Mouse (Mus musculus): Measurements from ENCODE around the gene Fam50b. TPM values are rescaled to one million over a fixed set of nuclear protein-coding genes. Genes with fewer than 3 reads are reported as not detected.

The Fam50b gene
- polyA plus RNA-seq, 1 experiment from 2014 or later = not detected

- Histone ChIP-seq H3K27me3 (ENCODE audit: poor library complexity, severe bottlenecking) (no peaks in the 10 kb centered on the region), H3K27ac (0 out of 2 replicates have a peak overlapping the region, but pooled peaks have one; percentile 25), H3K4me1 (peaks cover 20% of the 10 kb centered on the region), H3K4me3 (no peak overlapping the region), H3K36me3 (replicated peaks) (no peaks in the 10 kb centered on the region), H3K9me3 (no peaks in the 10 kb centered on the region)
- DNase-seq (ENCODE audit: extremely low spot score, low spot score) = no peak
- 66% methylated on average over 4 of the region's 4 CpGs for WGBS
These were observed 47.0 kb downstream of the Fam50b start for GRCm38 (mm10) chr13:34781611-34782009.

- Histone ChIP-seq H3K4me1 (peaks cover 15% of the 10 kb centered on the region), H3K4me3 (no peak overlapping the region), H3K9me3 (no peaks in the 10 kb centered on the region), H3K27ac (no peak overlapping the region), H3K36me3 (replicated peaks) (no peaks in the 10 kb centered on the region), H3K27me3 (ENCODE audit: poor library complexity, severe bottlenecking) (no peaks in the 10 kb centered on the region)
- WGBS = 86% methylated on average over 8 of the region's 8 CpGs
- DNase-seq (ENCODE audit: extremely low spot score, low spot score) = no peak
These were observed 50.2 kb downstream of the Fam50b start for GRCm38 (mm10) chr13:34784818-34785217.

DNA sequence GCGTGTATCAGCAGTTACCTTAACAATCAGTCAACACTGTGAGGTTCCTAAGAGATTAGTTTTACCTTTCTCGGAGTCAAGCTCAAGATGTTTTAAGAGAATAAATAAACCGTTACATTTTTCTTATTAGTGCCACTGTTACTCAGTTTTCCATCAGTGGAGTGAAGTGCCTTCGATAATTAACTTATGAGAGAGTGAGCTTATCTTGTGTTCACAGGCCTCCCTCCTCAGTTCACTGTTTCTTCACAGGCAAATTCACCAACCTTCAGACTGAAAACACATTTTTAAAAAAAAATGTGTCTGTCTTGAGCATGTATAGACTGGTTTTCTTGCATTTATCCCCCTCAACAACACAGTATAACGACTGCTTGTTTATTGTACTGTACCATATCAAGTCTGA is 52.0 kb downstream of the Fam50b start:
- H3K4me3 ChIP-seq = no peak overlapping the region
- no peaks in the 10 kb centered on the region for H3K36me3 ChIP-seq (replicated peaks)
- no peak for DNase-seq (ENCODE audit: extremely low spot score, low spot score)
- H3K9me3 ChIP-seq = no peaks in the 10 kb centered on the region
- 91% methylated on average over 5 of the region's 5 CpGs for WGBS
- no peak overlapping the region for H3K27ac ChIP-seq
- H3K27me3 ChIP-seq (ENCODE audit: poor library complexity, severe bottlenecking) = no peaks in the 10 kb centered on the region
- peaks cover under 1% of the 10 kb centered on the region for H3K4me1 ChIP-seq

- H3K27me3 ChIP-seq (ENCODE audit: poor library complexity, severe bottlenecking) = no peaks in the 10 kb centered on the region
- H3K27ac ChIP-seq = no peak overlapping the region
- 74% methylated on average over 5 of the region's 5 CpGs for WGBS
- no peaks in the 10 kb centered on the region for H3K9me3 ChIP-seq
- DNase-seq (ENCODE audit: extremely low spot score, low spot score) = no peak
- H3K4me1 ChIP-seq = no peaks in the 10 kb centered on the region
- no peaks in the 10 kb centered on the region for H3K36me3 ChIP-seq (replicated peaks)
- H3K4me3 ChIP-seq = no peak overlapping the region
These were observed 52.9 kb downstream of the Fam50b start for GRCm38 (mm10) chr13:34787546-34787945.

DNA sequence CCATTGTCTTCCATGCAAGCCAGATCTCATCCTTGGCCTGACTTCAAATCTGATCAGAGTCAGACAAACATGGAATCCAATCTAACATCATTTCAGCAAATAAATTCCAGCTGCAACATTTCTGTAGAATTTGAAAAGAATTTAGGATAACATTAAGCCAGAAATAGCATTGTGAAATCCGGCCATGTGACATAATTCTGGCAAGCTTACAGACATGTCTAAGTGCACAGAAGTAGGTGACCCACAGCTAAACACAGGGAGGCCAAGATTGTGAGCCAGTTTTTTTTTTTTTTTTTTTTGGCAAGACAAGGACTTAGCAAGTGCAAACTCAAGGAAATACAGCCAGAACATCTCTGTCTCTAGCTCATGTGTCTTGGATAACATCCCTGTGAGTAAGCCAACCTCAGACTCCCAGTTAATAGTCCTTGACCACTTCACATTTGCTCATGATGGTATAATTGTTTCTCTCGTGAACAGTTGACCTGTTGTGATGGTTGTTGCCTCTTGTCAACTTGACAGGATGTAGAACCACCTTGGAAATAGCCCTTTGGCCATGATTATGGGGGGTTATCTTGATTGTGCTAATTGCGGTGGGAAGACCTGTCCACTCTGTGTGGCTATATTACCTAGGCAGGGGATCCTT is 54.6 kb downstream of the Fam50b start:
- no peaks in the 10 kb centered on the region for H3K4me1 ChIP-seq
- no peak for DNase-seq (ENCODE audit: extremely low spot score, low spot score)
- H3K4me3 ChIP-seq = no peak overlapping the region
- no peak overlapping the region for H3K27ac ChIP-seq
- 87% methylated on average over 3 of the region's 3 CpGs for WGBS
- H3K27me3 ChIP-seq (ENCODE audit: poor library complexity, severe bottlenecking) = no peaks in the 10 kb centered on the region
- H3K36me3 ChIP-seq (replicated peaks) = no peaks in the 10 kb centered on the region
- no peaks in the 10 kb centered on the region for H3K9me3 ChIP-seq

DNA sequence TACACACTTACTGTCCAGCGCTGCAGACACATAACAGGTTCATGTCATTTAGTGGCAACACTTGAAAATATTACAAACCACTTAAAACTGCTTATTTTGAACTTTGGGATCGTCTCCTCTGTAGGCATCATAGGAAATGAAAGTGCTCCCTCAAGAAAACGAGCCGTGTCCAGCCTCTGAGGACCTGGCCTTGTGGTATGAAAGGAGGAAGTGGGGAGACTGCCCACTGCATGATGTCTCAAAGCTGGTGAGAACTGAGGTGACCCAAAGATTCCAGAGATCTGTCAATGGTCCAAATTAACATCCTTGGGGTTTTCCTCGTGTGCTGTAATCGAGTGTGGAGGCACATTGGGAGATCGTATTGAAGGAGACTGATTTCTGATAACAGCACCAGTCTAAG is 58.4 kb downstream of the Fam50b start:
- no peaks in the 10 kb centered on the region for H3K9me3 ChIP-seq
- H3K4me1 ChIP-seq = no peaks in the 10 kb centered on the region
- no peak overlapping the region for H3K27ac ChIP-seq
- no peak overlapping the region for H3K4me3 ChIP-seq
- no peaks in the 10 kb centered on the region for H3K27me3 ChIP-seq (ENCODE audit: poor library complexity, severe bottlenecking)
- DNase-seq (ENCODE audit: extremely low spot score, low spot score) = no peak
- no peaks in the 10 kb centered on the region for H3K36me3 ChIP-seq (replicated peaks)
- 83% methylated on average over 7 of the region's 7 CpGs for WGBS

DNA sequence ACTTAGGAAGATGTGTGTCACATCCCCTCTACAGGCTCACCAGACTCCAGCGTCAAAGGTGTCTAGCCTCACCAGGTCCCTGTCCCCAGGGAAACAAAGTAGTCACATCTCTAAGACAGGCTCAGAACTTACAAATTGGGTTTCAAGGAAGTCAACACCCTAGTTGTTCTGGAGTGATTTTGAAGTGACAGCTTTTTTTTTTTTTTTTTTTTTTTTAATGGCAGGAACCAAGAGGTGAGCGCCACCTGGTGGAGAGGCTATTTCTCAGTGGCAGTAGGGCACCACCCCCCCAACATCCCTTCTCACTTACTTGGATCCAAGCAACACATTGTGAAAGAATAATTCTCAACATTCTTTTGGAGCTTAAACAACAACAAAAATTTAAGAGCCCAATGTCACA is 59.2 kb downstream of the Fam50b start:
- no peaks in the 10 kb centered on the region for H3K9me3 ChIP-seq
- no peak overlapping the region for H3K4me3 ChIP-seq
- H3K36me3 ChIP-seq (replicated peaks) = no peaks in the 10 kb centered on the region
- no peaks in the 10 kb centered on the region for H3K27me3 ChIP-seq (ENCODE audit: poor library complexity, severe bottlenecking)
- 45% methylated on average over 2 of the region's 2 CpGs for WGBS
- H3K27ac ChIP-seq = no peak overlapping the region
- DNase-seq (ENCODE audit: extremely low spot score, low spot score) = peak; percentile 23
- H3K4me1 ChIP-seq = no peaks in the 10 kb centered on the region

DNA sequence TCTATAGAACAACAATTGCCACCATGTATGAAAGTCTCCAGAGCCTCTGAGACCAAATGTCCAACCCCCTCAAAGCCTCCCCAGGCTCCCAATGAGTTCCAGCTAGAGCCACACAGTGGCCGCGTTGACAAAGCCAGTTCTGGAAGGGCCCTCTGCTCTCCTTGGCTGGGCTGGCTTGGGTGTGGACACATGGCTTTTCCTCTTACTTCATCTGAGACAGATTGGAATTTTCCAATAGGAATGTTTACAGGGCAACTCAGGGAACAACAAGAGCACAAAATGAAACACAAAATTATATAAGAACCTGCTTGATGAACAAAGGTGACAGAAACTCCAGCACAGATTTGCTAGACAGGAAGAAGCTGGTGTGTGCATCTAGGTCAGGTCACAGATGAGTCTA is 59.8 kb downstream of the Fam50b start:
- WGBS = 80% methylated on average over 2 of the region's 2 CpGs
- no peak overlapping the region for H3K4me3 ChIP-seq

More for the DNA sequence above, 59.8 kb downstream of the Fam50b start:
- Histone ChIP-seq H3K36me3 (replicated peaks) (no peaks in the 10 kb centered on the region), H3K27ac (no peak overlapping the region), H3K27me3 (ENCODE audit: poor library complexity, severe bottlenecking) (no peaks in the 10 kb centered on the region), H3K4me1 (no peaks in the 10 kb centered on the region), H3K9me3 (no peaks in the 10 kb centered on the region)
- no peak for DNase-seq (ENCODE audit: extremely low spot score, low spot score)

Other genes starting within 250 kb of the Fam50b start
- gene Pxdc1, start 81.4 kb upstream of the Fam50b start, polyA plus RNA-seq (2016; fragmentation: Nextera tagmentation; extraction: Ambion mirVana) = 4.0 and 5.6 TPM in 2 replicates
- gene Prpf4b, start 140.5 kb downstream of the Fam50b start, polyA plus RNA-seq (2016; fragmentation: Nextera tagmentation; extraction: Ambion mirVana) = 69.7 and 76.1 TPM in 2 replicates
- 0.45 and 0.53 TPM in 2 replicates for gene Fam217a, start 189.5 kb downstream of the Fam50b start, polyA plus RNA-seq (2016; fragmentation: Nextera tagmentation; extraction: Ambion mirVana)
- gene 4933417A18Rik, start 189.6 kb downstream of the Fam50b start, polyA plus RNA-seq (2016; fragmentation: Nextera tagmentation; extraction: Ambion mirVana) = not detected in 2 replicates
- 0.11 TPM in 1 of 2 replicates, not detected in the other for gene Eci3, start 229.0 kb downstream of the Fam50b start, polyA plus RNA-seq (2016; fragmentation: Nextera tagmentation; extraction: Ambion mirVana)

All from forebrain, embryonic 10.5 days (tissue).